Mouse (Mus musculus): ENCODE measurements around the gene Cst3.

GRCm38 (mm10) chr2:148879199-148879598 is 3.7 kb upstream of the Cst3 start:
- TF ChIP-seq USF1 (IDR thresholded peaks at IDR 0.05; ENCODE audit: low read depth) (no peak), POLR2A (IDR thresholded peaks at IDR 0.05; ENCODE audit: insufficient read length, low read depth) (no peak), MYOD1 (IDR thresholded peaks at IDR 0.05; ENCODE audit: control insufficient read depth in 1 of 3, insufficient read length in 2 of 3, low read depth in 2 of 3) (no peak), E2F4 (IDR thresholded peaks at IDR 0.05; ENCODE audit: insufficient read depth) (no peak), CEBPB (IDR thresholded peaks at IDR 0.05; ENCODE audit: insufficient read depth, poor library complexity, severe bottlenecking) (no peak), TCF12 (IDR thresholded peaks at IDR 0.05; ENCODE audit: insufficient read depth, poor library complexity, severe bottlenecking) (no peak), POLR2AphosphoS2 (IDR thresholded peaks at IDR 0.05; ENCODE audit: insufficient read length, low read depth) (no peak)
